Mouse (Mus musculus) c-Kit-positive CD71-positive TER-119-positive erythroid progenitor cells, embryonic 14.5 days (primary cell): ENCODE results near the gene Sh3bp1.

Source experiments
- DNase-seq: peaks from one replicate; pipeline ENCODE4 v3.0.0-alpha.2; 2013; ENCODE audit warnings: low spot score

Gene Sh3bp1

GRCm38 (mm10) chr15:78899740-78900584 lies at the start of gene Sh3bp1:
Sh3bp1 (plus strand) TSS chr15:78899768.
- DNase-seq, result no peak

- DNase-seq, result no peak
These were observed 49.3 kb upstream of the Sh3bp1 start for GRCm38 (mm10) chr15:78850059-78850824.

GRCm38 (mm10) chr15:78850944-78851343 lies 48.6 kb upstream of the Sh3bp1 start:
- no peak for DNase-seq

GRCm38 (mm10) chr15:78851505-78852153 lies 47.9 kb upstream of the Sh3bp1 start:
- peak; percentile 97 for DNase-seq

GRCm38 (mm10) chr15:78855303-78855965 lies 44.1 kb upstream of the Sh3bp1 start, which contains the start of gene Lgals2:
Lgals2 (minus strand) TSS chr15:78855529.
- no peak for DNase-seq

- DNase-seq, result no peak
These were observed 42.6 kb upstream of the Sh3bp1 start for GRCm38 (mm10) chr15:78857009-78857408.

GRCm38 (mm10) chr15:78859311-78859710 lies 40.3 kb upstream of the Sh3bp1 start:
- no peak for DNase-seq

GRCm38 (mm10) chr15:78859714-78860113 lies 39.9 kb upstream of the Sh3bp1 start:
- no peak for DNase-seq

- DNase-seq, result no peak
These were observed 37.3 kb upstream of the Sh3bp1 start for GRCm38 (mm10) chr15:78862280-78862679.

GRCm38 (mm10) chr15:78863154-78863553 lies 36.4 kb upstream of the Sh3bp1 start:
- DNase-seq, result no peak

GRCm38 (mm10) chr15:78863852-78864253 lies 35.7 kb upstream of the Sh3bp1 start:
- no peak for DNase-seq

- DNase-seq, result no peak
These were observed 31.2 kb upstream of the Sh3bp1 start for GRCm38 (mm10) chr15:78868398-78868797.

- DNase-seq, result no peak
These were observed 30.7 kb upstream of the Sh3bp1 start for GRCm38 (mm10) chr15:78868826-78869233.

- peak; percentile 64 for DNase-seq
These were observed 29.8 kb upstream of the Sh3bp1 start for GRCm38 (mm10) chr15:78869775-78870174.

GRCm38 (mm10) chr15:78872021-78872608 lies 27.5 kb upstream of the Sh3bp1 start:
- no peak for DNase-seq

- no peak for DNase-seq
These were observed 25.6 kb upstream of the Sh3bp1 start for GRCm38 (mm10) chr15:78873803-78874435.

- DNase-seq, result no peak
These were observed 24.6 kb upstream of the Sh3bp1 start for GRCm38 (mm10) chr15:78874989-78875388.

- DNase-seq, result no peak
These were observed 24.0 kb upstream of the Sh3bp1 start for GRCm38 (mm10) chr15:78875537-78875936.

GRCm38 (mm10) chr15:78876258-78876696 lies 23.3 kb upstream of the Sh3bp1 start:
- peak; percentile 74 for DNase-seq

- peak; percentile 85 for DNase-seq
These were observed 22.4 kb upstream of the Sh3bp1 start, which contains the start of gene Gga1 for GRCm38 (mm10) chr15:78876991-78877809. Gga1 (plus strand) TSS chr15:78877190.
